Mouse (Mus musculus): ENCODE data around the gene Olfr371.

- TF ChIP-seq POLR2A (IDR thresholded peaks at IDR 0.05; ENCODE audit: borderline replicate concordance, extremely low read depth, insufficient read depth, insufficient read length, poor library complexity, severe bottlenecking) (no peak), CTCF (IDR thresholded peaks at IDR 0.05; ENCODE audit: borderline replicate concordance, extremely low read depth, insufficient read depth, insufficient read length) (no peak)
Measured at GRCm38 (mm10) chr8:85225688-85226087, at the start of gene Olfr371.

Data from brain, embryonic 14.5 days (tissue).